Mouse (Mus musculus) midbrain, embryonic 14.5 days (tissue): Measurements from ENCODE around the gene Ubash3b. TPM values are rescaled to one million over a fixed set of nuclear protein-coding genes. Genes with fewer than 3 reads are reported as not detected.

Experiments
- ATAC-seq: fragments of 200-750 bp; cut with Nextera tagmentation; 2 replicates; pipeline ENCODE4 v1.8.0; 2017; ENCODE audit warnings: moderate number of reproducible peaks, moderate library complexity; ENCODE audit not compliant: low FRiP score, low TSS enrichment
- DNase-seq: peaks from one replicate; pipeline ENCODE4 v3.0.0-alpha.2; 2015
- H3K27ac ChIP-seq: fragments of 300-500 bp; sonication (generic); replicated peaks from 2 replicates; pipeline ENCODE4 v1.5.1; 2014; ENCODE audit warnings: mild to moderate bottlenecking, low read depth, low read length, moderate library complexity
- H3K27me3 ChIP-seq: fragments of 300-500 bp; sonication (generic); 2 replicates; pipeline ENCODE4 v1.6.1; 2014; ENCODE audit warnings: low read length, control low read depth, mixed read lengths; ENCODE audit not compliant: control insufficient read depth, insufficient read depth
- H3K36me3 ChIP-seq: fragments of 300-500 bp; sonication (generic); 2 replicates; pipeline ENCODE4 v1.6.1; 2014; ENCODE audit warnings: low read length, control low read depth; ENCODE audit not compliant: control insufficient read depth, insufficient read depth
- H3K4me1 ChIP-seq: fragments of 300-500 bp; sonication (generic); 2 replicates; pipeline ENCODE4 v1.6.1; 2014; ENCODE audit warnings: mild to moderate bottlenecking, antibody characterized with exemption, low read length, control low read depth; ENCODE audit not compliant: control insufficient read depth, insufficient read depth
- H3K4me2 ChIP-seq: fragments of 300-500 bp; sonication (generic); 2 replicates; pipeline ENCODE4 v1.6.1; 2014; ENCODE audit warnings: mild to moderate bottlenecking, low read length, moderate library complexity
- H3K4me3 ChIP-seq: fragments of 300-500 bp; sonication (generic); replicated peaks from 2 replicates; pipeline ENCODE4 v1.5.1; 2014; ENCODE audit warnings: low read depth, low read length
- H3K9ac ChIP-seq: fragments of 300-500 bp; sonication (generic); replicated peaks from 2 replicates; pipeline ENCODE4 v1.6.1; 2014; ENCODE audit warnings: mild to moderate bottlenecking, low read length, moderate library complexity
- H3K9me3 ChIP-seq: fragments of 300-500 bp; sonication (generic); 2 replicates; pipeline ENCODE4 v1.6.1; 2016; ENCODE audit warnings: low read length, control low read depth, mixed read lengths; ENCODE audit not compliant: control insufficient read depth
- WGBS: fragments of 180-500 bp; shearing (Covaris S2); extraction: QIAGEN DNeasy Blood & Tissue Kit; methylation state at CpG from one replicate; pipeline ENCODE4 v1.1.7; 2014; 5-methylcytosine and 5-hydroxymethylcytosine counted together
- polyA plus RNA-seq: library from polyadenylated mRNA; unstranded; fragments of >200 nt; fragmentation: Nextera tagmentation; extraction: Ambion mirVana; gene quantifications from 2 replicates; pipeline ENCODE4 v1.2.1, GENCODE M21; 2014

Gene Ubash3b
- polyA plus RNA-seq, 1 experiment from 2014 or later = 18.9 TPM

- Histone ChIP-seq H3K36me3 (no peaks in the 10 kb centered on the region), H3K4me3 (no peak overlapping the region), H3K4me1 (no peaks in the 10 kb centered on the region), H3K9ac (no peak overlapping the region), H3K4me2 (no peak overlapping the region), H3K27ac (no peak overlapping the region), H3K27me3 (no peaks in the 10 kb centered on the region), H3K9me3 (no peaks in the 10 kb centered on the region)
- DNase-seq (no peak), ATAC-seq (no peak)
- 90% methylated on average over 3 of the region's 3 CpGs for WGBS
Measured at GRCm38 (mm10) chr9:41041404-41041803, 120.1 kb downstream of the Ubash3b start.

- Histone ChIP-seq H3K9me3 (no peaks in the 10 kb centered on the region), H3K36me3 (no peaks in the 10 kb centered on the region), H3K4me1 (0 out of 2 replicates have a peak, but pooled peaks cover 3% of the 10 kb centered on the region), H3K4me3 (no peak overlapping the region), H3K27ac (no peak overlapping the region), H3K9ac (no peak overlapping the region), H3K27me3 (no peaks in the 10 kb centered on the region), H3K4me2 (no peak overlapping the region)
- 62% methylated on average over 9 of the region's 9 CpGs for WGBS
- ATAC-seq (no peak), DNase-seq (no peak)
Measured at GRCm38 (mm10) chr9:41038150-41038664, 123.3 kb downstream of the Ubash3b start.

DNA sequence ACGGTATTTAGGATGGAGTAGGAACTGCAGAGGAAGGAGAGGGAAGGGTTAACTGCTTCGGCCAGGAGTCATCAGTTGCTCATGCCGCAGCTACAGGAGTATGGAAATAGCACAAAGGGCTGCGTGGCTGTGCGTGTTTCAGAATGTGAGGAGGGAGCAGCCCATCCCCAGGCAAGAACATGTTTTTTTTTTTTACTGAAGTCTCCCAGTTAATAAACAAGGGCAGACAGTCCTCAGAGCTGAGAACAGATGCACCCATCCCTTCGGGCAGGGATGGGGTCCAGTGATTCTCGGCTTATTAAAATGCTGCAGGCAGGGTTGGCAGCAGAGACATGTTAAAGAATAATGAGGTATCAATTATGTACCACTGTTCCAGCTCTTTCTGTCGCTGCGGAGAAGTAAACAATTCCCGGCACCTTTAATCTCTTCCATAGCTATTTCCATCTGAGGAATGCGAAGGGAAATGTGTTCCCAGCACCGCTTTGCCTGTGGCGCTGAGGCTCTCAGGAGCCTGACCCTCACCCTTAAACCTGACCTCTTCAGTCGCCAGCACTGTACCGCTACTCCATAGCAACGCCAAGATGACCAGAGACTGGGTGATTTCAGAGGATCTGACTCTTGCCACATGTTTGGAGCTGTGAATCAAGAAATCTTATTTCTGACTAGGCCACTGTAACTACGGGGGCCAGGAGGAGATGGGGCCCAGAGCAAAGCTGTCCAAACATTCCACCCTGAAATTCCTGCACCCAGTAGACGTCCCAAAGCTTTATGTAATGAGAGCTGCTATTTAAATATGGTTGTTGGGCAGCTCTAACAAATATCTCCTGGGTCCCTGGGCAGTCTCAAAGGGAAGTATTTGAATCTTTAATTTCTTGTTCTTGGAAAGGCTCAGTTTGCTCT lies 129.7 kb downstream of the Ubash3b start:
- peak overlapping the region; percentile 11 for H3K4me2 ChIP-seq
- no peaks in the 10 kb centered on the region for H3K36me3 ChIP-seq
- H3K9ac ChIP-seq = no peak overlapping the region
- peak overlapping the region; percentile 84 for H3K27ac ChIP-seq
- H3K9me3 ChIP-seq = no peaks in the 10 kb centered on the region
- peak; percentile 66 for ATAC-seq
- no peaks in the 10 kb centered on the region for H3K27me3 ChIP-seq
- 0 out of 2 replicates have a peak, but pooled peaks cover 3% of the 10 kb centered on the region for H3K4me1 ChIP-seq
- 32% methylated on average over 18 of the region's 18 CpGs for WGBS
- peak; percentile 73 for DNase-seq
- no peak overlapping the region for H3K4me3 ChIP-seq

DNA sequence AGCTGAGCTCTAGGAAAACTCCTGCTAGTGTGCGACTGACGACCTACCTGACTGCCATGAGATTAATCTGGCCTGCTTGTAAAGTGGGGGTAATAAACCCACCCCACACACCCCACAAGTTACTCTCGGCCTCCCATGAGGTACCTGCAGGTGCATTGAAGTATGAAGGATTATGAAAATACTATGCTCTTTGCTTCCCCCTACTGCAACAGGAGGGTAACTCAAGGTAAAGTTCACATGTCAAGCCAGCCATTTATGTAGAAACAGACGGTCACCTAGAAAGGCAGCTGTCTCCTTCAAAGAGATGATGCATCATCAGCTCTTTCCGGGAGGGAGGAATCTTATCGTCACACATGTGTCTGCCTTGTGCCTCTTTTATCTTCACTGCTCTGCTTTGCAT lies 131.7 kb downstream of the Ubash3b start:
- 75% methylated on average over 6 of the region's 6 CpGs for WGBS
- H3K27me3 ChIP-seq = no peaks in the 10 kb centered on the region
- H3K36me3 ChIP-seq = no peaks in the 10 kb centered on the region
- ATAC-seq (no peak), DNase-seq (peak; percentile 50)
- H3K4me3 ChIP-seq = no peak overlapping the region
- no peak overlapping the region for H3K4me2 ChIP-seq
- H3K27ac ChIP-seq = no peak overlapping the region
- H3K4me1 ChIP-seq = 0 out of 2 replicates have a peak, but pooled peaks cover 3% of the 10 kb centered on the region
- no peak overlapping the region for H3K9ac ChIP-seq
- H3K9me3 ChIP-seq = no peaks in the 10 kb centered on the region

DNA sequence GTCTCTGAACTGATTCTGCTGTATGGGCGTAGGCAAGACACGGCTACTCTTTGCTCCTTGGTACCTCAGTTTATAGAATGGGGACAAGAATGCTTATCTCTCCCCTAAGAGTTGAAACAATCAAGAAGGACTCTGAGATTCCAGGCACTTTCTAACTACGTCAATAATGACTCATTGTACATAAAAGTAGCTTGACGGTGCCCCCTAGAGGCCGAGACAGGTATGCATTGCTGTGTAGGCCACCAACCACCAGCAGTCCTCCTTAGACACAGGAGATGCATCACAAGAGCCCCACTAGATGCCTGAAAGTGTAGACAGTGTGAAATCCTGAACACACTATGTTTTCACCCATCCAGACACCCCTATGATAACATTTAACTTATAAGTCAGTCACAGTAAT lies 133.0 kb downstream of the Ubash3b start:
- no peak overlapping the region for H3K9ac ChIP-seq
- H3K36me3 ChIP-seq = no peaks in the 10 kb centered on the region
- WGBS = 43% methylated on average over 5 of the region's 5 CpGs
- H3K27ac ChIP-seq = no peak overlapping the region
- H3K4me1 ChIP-seq = no peaks in the 10 kb centered on the region
- H3K9me3 ChIP-seq = no peaks in the 10 kb centered on the region
- no peak overlapping the region for H3K4me3 ChIP-seq
- ATAC-seq (no peak), DNase-seq (peak; percentile 70)
- H3K4me2 ChIP-seq = no peak overlapping the region
- H3K27me3 ChIP-seq = no peaks in the 10 kb centered on the region

DNA sequence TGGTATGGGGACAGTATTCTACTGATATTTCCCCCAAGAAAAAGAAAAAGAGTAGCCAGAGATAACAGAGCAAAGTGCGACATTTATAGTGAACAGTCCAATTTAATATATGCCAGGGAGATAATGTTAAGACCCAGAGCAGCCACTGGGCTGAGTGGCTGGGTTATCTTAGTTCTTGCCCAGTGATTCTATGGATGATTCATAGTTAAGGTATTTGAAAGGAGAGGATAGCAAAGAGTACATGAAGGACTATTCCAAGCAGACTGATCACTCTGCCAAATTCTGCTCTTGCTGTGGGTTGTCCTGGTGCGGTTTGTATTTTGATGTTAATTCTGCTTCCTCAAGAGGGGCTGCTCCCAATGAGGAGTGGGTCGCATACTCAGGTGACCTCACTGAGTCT lies 139.8 kb downstream of the Ubash3b start:
- WGBS = 71% methylated on average over 3 of the region's 3 CpGs

GRCm38 (mm10) chr9:41020486-41020885 lies 141.0 kb downstream of the Ubash3b start:
- WGBS = 84% methylated on average over 3 of the region's 3 CpGs
- 0 out of 2 replicates have a peak, but pooled peaks cover 10% of the 10 kb centered on the region for H3K36me3 ChIP-seq

More for the DNA sequence above, 139.8 kb downstream of the Ubash3b start:
- no peak for DNase-seq
- H3K4me3 ChIP-seq = no peak overlapping the region
- no peaks in the 10 kb centered on the region for H3K4me1 ChIP-seq
- no peaks in the 10 kb centered on the region for H3K9me3 ChIP-seq
- H3K9ac ChIP-seq = no peak overlapping the region
- no peak overlapping the region for H3K4me2 ChIP-seq
- ATAC-seq = no peak
- H3K27me3 ChIP-seq = no peaks in the 10 kb centered on the region
- 0 out of 2 replicates have a peak, but pooled peaks cover 7% of the 10 kb centered on the region for H3K36me3 ChIP-seq
- H3K27ac ChIP-seq = no peak overlapping the region

GRCm38 (mm10) chr9:41014512-41014911 lies 147.0 kb downstream of the Ubash3b start:
- Histone ChIP-seq H3K4me2 (no peak overlapping the region), H3K9me3 (no peaks in the 10 kb centered on the region), H3K27ac (peak overlapping the region; percentile 69), H3K36me3 (0 out of 2 replicates have a peak, but pooled peaks cover 3% of the 10 kb centered on the region), H3K9ac (no peak overlapping the region), H3K4me3 (no peak overlapping the region), H3K4me1 (peaks cover 29% of the 10 kb centered on the region), H3K27me3 (no peaks in the 10 kb centered on the region)
- 14% methylated on average over 4 of the region's 4 CpGs for WGBS
- ATAC-seq (no peak), DNase-seq (peak; percentile 25)

More at GRCm38 (mm10) chr9:41020486-41020885, 141.0 kb downstream of the Ubash3b start:
- ATAC-seq = no peak
- Histone ChIP-seq H3K4me3 (no peak overlapping the region), H3K9ac (no peak overlapping the region), H3K27ac (no peak overlapping the region), H3K4me1 (no peaks in the 10 kb centered on the region), H3K4me2 (no peak overlapping the region), H3K9me3 (no peaks in the 10 kb centered on the region), H3K27me3 (no peaks in the 10 kb centered on the region)
- DNase-seq = no peak
